ENCODE assay signal across 20 mouse cellular contexts in the genomic region with DNA sequence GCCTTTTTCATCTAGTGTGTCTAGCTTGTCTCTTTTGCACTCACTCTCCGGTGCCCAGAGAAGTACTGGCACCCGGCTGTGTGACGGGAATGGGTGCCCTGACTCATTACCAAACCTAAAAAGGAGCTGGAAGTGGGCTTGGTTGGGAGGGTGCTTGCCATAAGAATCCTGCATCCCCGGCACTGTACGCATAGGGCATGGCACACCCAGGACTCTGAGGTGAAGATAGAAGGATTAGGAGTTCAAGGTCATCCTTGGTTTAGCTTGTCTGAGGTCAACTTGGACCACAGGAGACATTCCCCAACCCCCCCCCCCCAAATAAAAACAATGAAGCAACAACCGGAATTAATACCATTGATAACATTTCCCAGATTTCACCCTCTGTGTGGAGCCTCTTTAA.
"Had no signal": no experiment of that assay in that cellular context is flagged by ENCODE, and none has a peak within 500 bp of the region (broad histone marks: within the 10 kb centered on the region; RNA-seq: fewer than 3 reads in every experiment).

No protein-coding gene starts in this region.

- H3K4me2 ChIP-seq: midbrain, embryonic 13.5 days had no signal

- H3K27me3 ChIP-seq: limb, embryonic 13.5 days; megakaryocyte, embryonic 14.5 days; stomach, embryonic 15.5 days had no signal

- H3K9ac ChIP-seq: limb, embryonic 13.5 days; midbrain, embryonic 13.5 days; stomach, embryonic 15.5 days had no signal

- ATAC-seq: lung, postnatal 0 days; midbrain, embryonic 13.5 days; midbrain, embryonic 16.5 days had no signal

- DNase-seq: kidney, adult 18-20 months; kidney, adult 9 months; kidney, postnatal 14 days; kidney, postnatal 4 days; layer of hippocampus, adult 9-11 months; lung, adult 2 months; lung, postnatal 36 days; right cerebral cortex, adult 18-20 months; right cerebral cortex, postnatal 14 days; right cerebral cortex, postnatal 4 days; thymus, postnatal 25 days had no signal

- H3K9me3 ChIP-seq: limb, embryonic 10.5 days; megakaryocyte, embryonic 14.5 days; midbrain, embryonic 10.5 days; midbrain, embryonic 13.5 days; stomach, embryonic 15.5 days had no signal

- H3K27ac ChIP-seq: layer of hippocampus, adult 2 months; limb, embryonic 13.5 days; midbrain, embryonic 13.5 days; stomach, embryonic 15.5 days had no signal

- H3K4me3 ChIP-seq: layer of hippocampus, adult 2 months; limb, embryonic 10.5 days; limb, embryonic 13.5 days; megakaryocyte, embryonic 14.5 days; midbrain, embryonic 10.5 days; midbrain, embryonic 13.5 days; stomach, embryonic 15.5 days had no signal

- H3K36me3 ChIP-seq: limb, embryonic 10.5 days; limb, embryonic 13.5 days; midbrain, embryonic 10.5 days; midbrain, embryonic 13.5 days; stomach, embryonic 15.5 days had no signal
